In genomic region chr17:65783182-65784161, GRCm38 (mm10) we compare ENCODE assay signal across 8 mouse cellular contexts. TPM values are rescaled to one million over a fixed set of nuclear protein-coding genes. Genes with fewer than 3 reads are reported as not detected.
DNase-seq lines count a peak whose midpoint lies in the region; ATAC-seq lines count a peak whose summit lies in the region.

No protein-coding gene starts in this region.

- DNase-seq in layer of hippocampus, adult 11-12 months (ENCODE audit: low spot score) = peak; percentile 78
- DNase-seq in layer of hippocampus, adult 9-10 months (ENCODE audit: low spot score) = no peak
- peak; percentile 83 for DNase-seq in embryo, embryonic 10.5 days (ENCODE audit: low spot score)
- peak; percentile 84 for DNase-seq in right cerebral cortex, postnatal 4 days

- H3K4me2 ChIP-seq in intestine, embryonic 16.5 days (ENCODE audit: low read depth, low read length) = peak overlapping the region; percentile 67
- H3K4me2 ChIP-seq in limb, embryonic 12.5 days = peak overlapping the region; percentile 62
- H3K4me2 ChIP-seq in midbrain, embryonic 12.5 days (replicated peaks) = peak overlapping the region; percentile 64

- under 1% methylated on average over 40 of the region's 135 CpGs for WGBS in intestine, embryonic 16.5 days
- WGBS in limb, embryonic 12.5 days = under 1% methylated on average over 86 of the region's 135 CpGs
- WGBS in midbrain, embryonic 12.5 days = under 1% methylated on average over 65 of the region's 135 CpGs

- H3K4me1 ChIP-seq in intestine, embryonic 16.5 days (ENCODE audit: control insufficient read depth, insufficient read depth, low read length) = peaks cover 13% of the 10 kb centered on the region
- H3K4me1 ChIP-seq in limb, embryonic 12.5 days (replicated peaks) = peaks cover 14% of the 10 kb centered on the region
- H3K4me1 ChIP-seq in midbrain, embryonic 12.5 days = peaks cover 16% of the 10 kb centered on the region

- peak overlapping the region; percentile 100 for H3K9ac ChIP-seq in intestine, embryonic 16.5 days (ENCODE audit: low read depth, low read length)
- H3K9ac ChIP-seq in limb, embryonic 12.5 days (replicated peaks) = peak overlapping the region; percentile 98
- H3K9ac ChIP-seq in midbrain, embryonic 12.5 days (replicated peaks) = peak overlapping the region; percentile 99

- H3K9me3 ChIP-seq in intestine, embryonic 16.5 days (ENCODE audit: control insufficient read depth, low read length) = no peaks in the 10 kb centered on the region
- 0 out of 2 replicates have a peak, but pooled peaks cover 5% of the 10 kb centered on the region for H3K9me3 ChIP-seq in limb, embryonic 12.5 days
- no peaks in the 10 kb centered on the region for H3K9me3 ChIP-seq in midbrain, embryonic 12.5 days

- peak overlapping the region; percentile 94 for H3K4me3 ChIP-seq in intestine, embryonic 16.5 days (ENCODE audit: low read length)
- H3K4me3 ChIP-seq in limb, embryonic 12.5 days (replicated peaks) = peak overlapping the region; percentile 94
- H3K4me3 ChIP-seq in midbrain, embryonic 12.5 days = peak overlapping the region; percentile 89

- ATAC-seq in granulocyte monocyte progenitor cell, adult 5-6 weeks (replicated peaks; ENCODE audit: poor library complexity, severe bottlenecking) = peak; percentile 37
- peak; percentile 69 for ATAC-seq in intestine, embryonic 16.5 days
- ATAC-seq in limb, embryonic 12.5 days (ENCODE audit: insufficient number of reproducible peaks, insufficient read depth, low FRiP score, low TSS enrichment, low read depth) = peak; percentile 49
- ATAC-seq in midbrain, embryonic 12.5 days (ENCODE audit: low FRiP score, low read depth) = peak; percentile 72

- no peaks in the 10 kb centered on the region for H3K27me3 ChIP-seq in intestine, embryonic 16.5 days (replicated peaks; ENCODE audit: control insufficient read depth, insufficient read depth, low read length)
- no peaks in the 10 kb centered on the region for H3K27me3 ChIP-seq in limb, embryonic 12.5 days
- no peaks in the 10 kb centered on the region for H3K27me3 ChIP-seq in midbrain, embryonic 12.5 days

- H3K36me3 ChIP-seq in intestine, embryonic 16.5 days (ENCODE audit: control insufficient read depth, insufficient read depth, low read length) = 0 out of 2 replicates have a peak, but pooled peaks cover 3% of the 10 kb centered on the region
- H3K36me3 ChIP-seq in limb, embryonic 12.5 days = peaks cover 25% of the 10 kb centered on the region
- peaks cover 21% of the 10 kb centered on the region; the same call in 1 of the 2 replicates for H3K36me3 ChIP-seq in midbrain, embryonic 12.5 days

- H3K27ac ChIP-seq in intestine, embryonic 16.5 days (ENCODE audit: low read length) = peak overlapping the region; percentile 99
- H3K27ac ChIP-seq in limb, embryonic 12.5 days = peak overlapping the region; percentile 100
- peak overlapping the region; percentile 100 for H3K27ac ChIP-seq in midbrain, embryonic 12.5 days (replicated peaks)

RNA-seq across cellular contexts. Expression of gene Ppp4r1, which starts 1.1 kb away (rescaled TPM):
- total RNA-seq in granulocyte monocyte progenitor cell, adult 5-6 weeks (2014; fragmentation: Nextera tagmentation) = 76.3 and 77.3 TPM in 2 replicates
- 42.0 and 101 TPM in 2 replicates for total RNA-seq in granulocyte monocyte progenitor cell, adult 5-6 weeks (2017)
- polyA plus RNA-seq in intestine, embryonic 16.5 days (2015; fragmentation: Nextera tagmentation; extraction: Ambion mirVana) = 30.9 and 34.0 TPM in 2 replicates
- polyA plus RNA-seq in limb, embryonic 12.5 days (2016; fragmentation: Nextera tagmentation; extraction: Ambion mirVana) = 61.7 and 63.9 TPM in 2 replicates
- polyA plus RNA-seq in midbrain, embryonic 12.5 days (2016; fragmentation: Nextera tagmentation; extraction: Ambion mirVana) = 54.9 and 63.7 TPM in 2 replicates

RNA-seq across cellular contexts. Expression of gene Rab31, which starts 10.9 kb away (rescaled TPM):
- total RNA-seq in granulocyte monocyte progenitor cell, adult 5-6 weeks (2014; fragmentation: Nextera tagmentation) = 48.3 and 56.7 TPM in 2 replicates
- total RNA-seq in granulocyte monocyte progenitor cell, adult 5-6 weeks (2017) = 73.6 and 82.1 TPM in 2 replicates
- 26.8 and 28.0 TPM in 2 replicates for polyA plus RNA-seq in intestine, embryonic 16.5 days (2015; fragmentation: Nextera tagmentation; extraction: Ambion mirVana)
- polyA plus RNA-seq in limb, embryonic 12.5 days (2016; fragmentation: Nextera tagmentation; extraction: Ambion mirVana) = 54.0 and 58.2 TPM in 2 replicates
- polyA plus RNA-seq in midbrain, embryonic 12.5 days (2016; fragmentation: Nextera tagmentation; extraction: Ambion mirVana) = 64.8 and 72.0 TPM in 2 replicates
